Mouse (Mus musculus) small intestine, adult 2 months (tissue): ENCODE measurements around the gene Gpr35. TPM values are rescaled to one million over a fixed set of nuclear protein-coding genes. Genes with fewer than 3 reads are reported as not detected.

Experiments
- H3K27ac ChIP-seq: fragments of 200-500 bp; 2 replicates; pipeline ENCODE4 v1.5.1; 2012; ENCODE audit warnings: low read depth, low read length, control low read depth, inconsistent platforms; ENCODE audit not compliant: insufficient read depth
- H3K27me3 ChIP-seq: fragments of 200-500 bp; 2 replicates; pipeline ENCODE4 v1.6.1; 2012; ENCODE audit warnings: mild to moderate bottlenecking, moderate library complexity, low read length, inconsistent platforms; ENCODE audit not compliant: control insufficient read depth, insufficient read depth
- H3K36me3 ChIP-seq: fragments of 200-500 bp; 2 replicates; pipeline ENCODE4 v1.6.1; 2012; ENCODE audit warnings: mild to moderate bottlenecking, low read length, control low read depth, inconsistent platforms; ENCODE audit not compliant: control insufficient read depth, insufficient read depth
- H3K4me1 ChIP-seq: fragments of 200-500 bp; 2 replicates; pipeline ENCODE4 v1.6.1; 2012; ENCODE audit warnings: low read length, inconsistent platforms, mixed read lengths; ENCODE audit not compliant: control insufficient read depth, insufficient read depth, insufficient read length
- H3K4me3 ChIP-seq: fragments of 200-500 bp; 2 replicates; pipeline ENCODE4 v1.5.1; 2012; ENCODE audit warnings: low read depth, mild to moderate bottlenecking, control low read depth, inconsistent platforms, low read length, moderate library complexity
- CTCF ChIP-seq: fragments of 200-500 bp; IDR thresholded peaks from 2 replicates; pipeline ENCODE4 v1.5.1; 2012; ENCODE audit warnings: low read depth, mild to moderate bottlenecking, control low read depth, inconsistent platforms, low read length, moderate library complexity, mixed read lengths; ENCODE audit not compliant: insufficient replicate concordance, insufficient read length; ENCODE audit errors: extremely low read depth
- POLR2A ChIP-seq: fragments of 200-500 bp; IDR thresholded peaks from 2 replicates; pipeline ENCODE4 v1.6.1; 2012; ENCODE audit warnings: low read depth, mild to moderate bottlenecking, control low read depth, inconsistent platforms, low read length, moderate library complexity
- WGBS: fragments of 180-500 bp; shearing (Covaris S2); methylation state at CpG from one replicate; pipeline ENCODE4 v1.1.7; 2018; 5-methylcytosine and 5-hydroxymethylcytosine counted together
- polyA plus RNA-seq: library from polyadenylated mRNA; depleted of rRNA; stranded (reverse); fragments of >200 nt; gene quantifications from 2 replicates; pipeline ENCODE4 v1.2.3, GENCODE M21; 2012

The Gpr35 gene
- polyA plus RNA-seq, 1 experiment = 25.9 TPM

DNA sequence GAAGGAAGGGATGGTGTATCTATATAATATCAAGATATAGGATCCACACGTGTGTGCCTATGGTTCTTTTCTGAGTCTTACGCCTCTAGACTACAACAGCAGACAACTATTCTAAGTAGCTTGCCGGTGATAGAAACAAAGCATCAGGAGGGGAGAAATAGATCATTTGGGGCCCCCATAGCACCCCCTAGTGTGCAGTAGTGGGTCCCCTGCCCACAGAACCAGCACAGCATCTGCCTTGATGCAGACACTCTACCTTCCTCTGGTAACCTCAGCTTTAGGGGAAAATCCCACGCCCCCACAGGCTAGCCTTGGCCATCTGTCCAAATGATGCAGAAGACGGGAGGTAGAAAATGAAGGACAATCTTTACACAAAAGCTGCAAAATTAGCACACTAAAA is 34.3 kb downstream of the Gpr35 start:
- no peak overlapping the region for H3K27ac ChIP-seq
- H3K36me3 ChIP-seq = peaks cover 7% of the 10 kb centered on the region
- H3K4me3 ChIP-seq = no peak overlapping the region
- 88% methylated on average over 5 of the region's 5 CpGs for WGBS
- no peak for TF ChIP-seq CTCF
- no peak for TF ChIP-seq POLR2A
- no peaks in the 10 kb centered on the region for H3K27me3 ChIP-seq
- peaks cover 5% of the 10 kb centered on the region; the same call in 1 of the 2 replicates for H3K4me1 ChIP-seq

DNA sequence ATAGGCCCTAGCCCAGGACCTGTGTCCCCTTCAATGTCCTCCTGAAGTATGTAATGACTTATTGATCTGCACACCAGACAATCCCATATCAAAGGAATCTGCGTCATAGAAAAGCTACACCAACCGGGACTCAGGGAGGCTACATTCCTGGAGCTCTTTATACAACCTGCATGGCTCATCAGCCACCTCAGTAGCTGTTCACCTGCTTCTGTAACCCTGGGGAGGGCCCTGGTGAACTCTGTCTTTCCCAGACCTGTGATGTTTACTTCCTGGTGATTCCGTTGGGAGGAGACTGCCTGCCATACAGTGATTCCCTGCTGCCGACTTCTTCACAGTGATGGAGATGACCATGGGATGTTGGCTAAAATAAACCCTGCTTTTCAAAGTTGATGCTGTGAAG is 38.2 kb downstream of the Gpr35 start:
- H3K4me3 ChIP-seq = no peak overlapping the region
- H3K36me3 ChIP-seq = peaks cover 3% of the 10 kb centered on the region
- H3K27me3 ChIP-seq = no peaks in the 10 kb centered on the region
- H3K27ac ChIP-seq = no peak overlapping the region
- peaks cover 7% of the 10 kb centered on the region; the same call in 1 of the 2 replicates for H3K4me1 ChIP-seq
- WGBS = 27% methylated on average over 4 of the region's 4 CpGs
- TF ChIP-seq POLR2A (no peak), CTCF (no peak)

DNA sequence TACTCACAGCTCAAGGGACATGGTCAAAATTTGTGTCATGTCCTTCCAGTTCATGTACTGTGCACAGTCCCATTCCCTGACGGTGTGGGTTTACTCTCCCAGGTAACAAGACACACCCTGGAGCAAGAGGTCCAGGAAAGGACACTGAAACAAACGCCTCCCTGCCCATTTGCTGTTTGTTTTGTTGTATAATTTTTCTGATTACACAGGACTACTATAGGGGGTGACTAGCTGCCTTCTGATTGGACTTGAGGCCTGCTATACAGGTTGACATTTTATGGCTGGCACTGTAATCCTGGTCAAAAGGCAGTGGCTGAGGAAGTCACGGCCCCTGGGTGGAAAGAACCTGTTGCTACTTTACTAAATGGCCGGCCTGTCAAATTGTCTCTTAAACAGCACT is 39.2 kb downstream of the Gpr35 start:
- Histone ChIP-seq H3K36me3 (no peaks in the 10 kb centered on the region), H3K4me3 (no peak overlapping the region), H3K4me1 (peaks cover 7% of the 10 kb centered on the region; the same call in 1 of the 2 replicates), H3K27ac (no peak overlapping the region), H3K27me3 (no peaks in the 10 kb centered on the region)
- TF ChIP-seq POLR2A = no peak
- no peak for TF ChIP-seq CTCF
- WGBS = 24% methylated on average over 4 of the region's 4 CpGs

DNA sequence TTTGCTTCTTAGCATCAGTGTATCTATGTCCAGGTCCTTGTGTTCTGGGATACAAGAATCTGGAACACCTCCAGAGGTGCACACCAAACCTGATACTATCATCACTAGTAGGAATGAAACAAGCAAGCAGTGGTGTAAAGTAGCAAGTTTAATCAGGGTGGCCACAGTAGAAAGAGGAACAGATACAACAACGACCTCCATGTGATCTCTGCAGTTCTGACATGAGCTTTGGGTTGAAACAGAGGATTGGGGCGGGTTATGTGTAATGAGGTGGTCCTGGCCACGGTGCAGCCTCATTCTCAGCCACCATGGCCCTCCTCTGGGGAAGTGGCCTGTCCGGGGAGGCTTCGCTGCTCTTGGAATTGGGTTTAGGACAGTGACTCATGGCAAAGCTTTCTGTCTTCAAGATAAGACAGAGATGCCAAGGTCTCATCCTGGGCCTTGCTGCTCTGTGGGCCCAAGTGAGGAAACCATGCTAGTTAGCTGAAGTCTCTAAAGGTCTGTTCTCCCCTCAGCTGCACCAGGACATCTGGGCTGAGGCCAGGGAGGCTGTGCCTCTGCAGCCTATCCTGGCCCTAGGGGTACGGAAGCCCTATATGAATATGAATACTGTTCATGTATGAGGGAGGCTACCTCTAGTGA is 41.7 kb downstream of the Gpr35 start:
- Histone ChIP-seq H3K36me3 (no peaks in the 10 kb centered on the region), H3K4me3 (no peak overlapping the region), H3K27ac (no peak overlapping the region), H3K27me3 (no peaks in the 10 kb centered on the region), H3K4me1 (peaks cover 7% of the 10 kb centered on the region; the same call in 1 of the 2 replicates)
- 77% methylated on average over 6 of the region's 6 CpGs for WGBS
- TF ChIP-seq CTCF = no peak
- no peak for TF ChIP-seq POLR2A

DNA sequence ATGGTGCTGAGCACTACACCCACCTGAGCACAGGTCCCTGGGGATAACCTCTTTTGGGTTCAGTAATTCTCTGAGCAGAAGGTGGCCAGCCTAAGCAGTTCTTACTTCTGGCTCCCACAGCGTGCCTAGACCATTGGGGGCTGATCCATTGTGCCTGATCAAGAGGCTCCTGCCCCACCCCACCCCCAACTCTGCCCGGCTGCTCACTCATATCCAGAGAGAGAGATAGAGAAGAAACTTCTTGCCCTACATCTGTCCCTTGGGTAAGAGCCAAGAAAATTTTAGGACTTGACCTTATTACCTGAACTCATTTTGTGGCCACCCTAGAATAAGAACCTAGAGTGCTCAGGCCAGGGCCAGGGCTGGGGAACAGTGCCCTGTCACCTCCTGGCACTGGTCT is 42.2 kb downstream of the Gpr35 start:
- WGBS = 78% methylated on average over 2 of the region's 2 CpGs
- TF ChIP-seq CTCF (no peak), POLR2A (no peak)
- Histone ChIP-seq H3K36me3 (no peaks in the 10 kb centered on the region), H3K27me3 (no peaks in the 10 kb centered on the region), H3K4me1 (peaks cover 7% of the 10 kb centered on the region; the same call in 1 of the 2 replicates), H3K4me3 (no peak overlapping the region), H3K27ac (no peak overlapping the region)

DNA sequence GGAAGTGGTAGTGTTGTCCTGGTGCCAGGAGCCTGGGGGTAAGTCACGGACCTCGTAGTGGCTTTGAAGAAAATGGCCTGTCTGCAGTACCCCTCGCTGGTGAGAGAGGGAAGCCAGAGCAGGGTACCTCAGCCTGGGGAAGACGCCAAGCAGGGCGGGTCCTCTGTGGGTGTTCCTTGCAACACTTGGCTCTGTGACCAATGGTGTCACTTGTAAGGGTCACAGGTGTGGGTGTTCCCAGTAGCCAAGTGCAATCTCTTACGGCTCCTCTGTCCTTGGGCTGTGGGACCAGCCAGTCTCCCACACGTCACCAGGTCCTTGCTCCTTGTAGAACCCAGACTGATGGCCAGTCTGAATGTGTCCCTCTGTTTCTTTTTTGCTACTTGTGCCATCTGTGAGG is 55.4 kb downstream of the Gpr35 start, which contains the start of gene Aqp12:
TSS of gene Aqp12 (plus strand) at position 274 of the 400 bp plus-strand sequence.
- Histone ChIP-seq H3K4me1 (no peaks in the 10 kb centered on the region), H3K27ac (no peak within 1 kb of the TSS), H3K27me3 (no peaks in the 10 kb centered on the region), H3K4me3 (no peak within 1 kb of the TSS), H3K36me3 (no peaks in the 10 kb centered on the region)
- 39% methylated on average over 7 of the region's 7 CpGs for WGBS
- TF ChIP-seq POLR2A = no peak
- no peak for TF ChIP-seq CTCF

DNA sequence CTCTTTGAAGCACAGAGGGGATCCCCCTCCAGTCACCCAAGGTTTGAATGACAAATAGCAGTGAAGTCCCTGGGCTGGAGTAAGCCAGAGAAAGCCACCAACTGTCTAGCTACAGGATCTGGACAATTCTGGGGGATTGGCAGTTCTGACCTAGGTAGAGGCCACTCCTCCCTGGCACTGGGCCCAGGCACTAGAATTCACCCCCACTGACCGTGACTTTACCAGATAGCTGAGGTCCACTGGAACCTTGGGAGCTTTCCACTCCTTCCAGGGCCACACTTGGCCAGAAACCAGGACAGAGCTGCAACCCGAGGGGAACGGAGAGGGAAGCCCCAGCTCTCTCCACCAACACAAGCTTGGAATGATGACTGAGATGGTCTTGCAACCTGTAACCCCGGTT is 58.5 kb downstream of the Gpr35 start:
- no peak overlapping the region for H3K4me3 ChIP-seq
- 45% methylated on average over 4 of the region's 4 CpGs for WGBS
- TF ChIP-seq CTCF (no peak), POLR2A (no peak)

DNA sequence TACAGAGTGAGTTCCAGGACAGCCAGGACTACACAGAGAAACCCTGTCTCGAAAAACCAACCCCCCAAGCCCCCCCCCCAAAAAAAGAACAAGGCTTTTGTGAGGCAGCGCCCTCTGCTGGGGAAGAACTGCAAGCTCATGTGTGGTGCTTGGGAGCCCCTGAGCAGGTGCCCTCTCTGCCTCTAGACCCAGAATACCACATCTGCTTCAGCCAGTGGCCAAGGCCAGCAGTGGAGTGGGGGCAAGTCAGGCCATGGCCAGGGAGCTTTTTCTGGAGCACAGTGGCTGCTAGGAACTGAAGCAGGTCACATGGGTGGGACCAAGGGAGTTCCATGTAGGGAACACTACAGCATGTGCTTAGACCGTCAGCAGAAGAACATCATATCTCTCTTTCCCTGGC is 60.1 kb downstream of the Gpr35 start:
- TF ChIP-seq CTCF = peak; percentile 57; the same call in 1 of the 2 replicates
- no peak for TF ChIP-seq POLR2A
- Histone ChIP-seq H3K4me3 (no peak overlapping the region), H3K4me1 (no peaks in the 10 kb centered on the region), H3K27me3 (no peaks in the 10 kb centered on the region), H3K36me3 (no peaks in the 10 kb centered on the region), H3K27ac (no peak overlapping the region)
- 26% methylated on average over 3 of the region's 3 CpGs for WGBS

More for the DNA sequence above, 58.5 kb downstream of the Gpr35 start:
- Histone ChIP-seq H3K27me3 (no peaks in the 10 kb centered on the region), H3K36me3 (no peaks in the 10 kb centered on the region), H3K27ac (no peak overlapping the region), H3K4me1 (no peaks in the 10 kb centered on the region)
